Mouse (Mus musculus) layer of hippocampus, postnatal 36 days (tissue): ENCODE data around the gene Rufy2. TPM values are rescaled to one million over a fixed set of nuclear protein-coding genes. Genes with fewer than 3 reads are reported as not detected.

Experiments used
- DNase-seq, 2 experiments: peaks; one replicate each; pipeline ENCODE4 v3.0.0; 2022
- total RNA-seq, 2 experiments: library from RNA; stranded (reverse); gene quantifications; 2 replicates each; pipeline ENCODE4 v1.2.3; 2021

The Rufy2 gene
- total RNA-seq, 2 experiments from 2014 or later: 63.8 to 77.0 TPM

- no peak for DNase-seq
These were observed 39.3 kb downstream of the Rufy2 start for GRCm38 (mm10) chr10:63019304-63019703.

GRCm38 (mm10) chr10:63021702-63022101 is 41.7 kb downstream of the Rufy2 start:
- DNase-seq: no peak

- no peak for DNase-seq
These were observed 42.6 kb downstream of the Rufy2 start for GRCm38 (mm10) chr10:63022541-63023120.

DNA sequence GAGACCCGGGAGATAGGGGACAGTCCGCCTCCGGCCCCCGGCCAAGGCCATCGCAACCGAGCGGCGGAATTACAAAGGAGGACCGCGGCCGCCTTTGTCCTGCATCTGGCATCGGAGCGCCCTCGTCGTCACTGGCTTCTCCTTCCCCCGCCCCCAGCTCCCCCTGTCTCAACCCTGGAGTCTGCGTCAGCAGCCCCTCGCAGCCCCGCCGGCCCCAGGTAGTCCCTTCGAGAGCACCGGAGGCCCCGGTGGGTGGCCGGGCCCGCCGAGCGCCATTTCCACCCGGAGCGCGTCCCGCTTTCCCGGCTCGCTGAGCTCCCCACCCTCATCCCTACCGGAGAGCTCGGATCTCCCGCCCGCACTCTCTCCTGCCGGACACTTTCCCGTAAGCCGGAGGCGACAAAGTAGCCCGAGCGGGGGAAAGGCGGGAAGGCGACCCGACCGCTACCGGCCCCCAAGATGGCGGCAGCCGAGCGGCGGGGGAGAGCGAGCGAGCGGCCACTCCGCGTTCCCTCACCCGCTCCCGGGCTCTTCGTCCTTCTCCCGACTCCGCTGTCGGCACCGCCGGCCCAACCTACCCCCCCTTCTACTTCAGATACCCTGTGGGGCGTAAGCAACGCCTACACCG is 43.2 kb downstream of the Rufy2 start:
- peak; percentile 63 to 67 for DNase-seq

DNA sequence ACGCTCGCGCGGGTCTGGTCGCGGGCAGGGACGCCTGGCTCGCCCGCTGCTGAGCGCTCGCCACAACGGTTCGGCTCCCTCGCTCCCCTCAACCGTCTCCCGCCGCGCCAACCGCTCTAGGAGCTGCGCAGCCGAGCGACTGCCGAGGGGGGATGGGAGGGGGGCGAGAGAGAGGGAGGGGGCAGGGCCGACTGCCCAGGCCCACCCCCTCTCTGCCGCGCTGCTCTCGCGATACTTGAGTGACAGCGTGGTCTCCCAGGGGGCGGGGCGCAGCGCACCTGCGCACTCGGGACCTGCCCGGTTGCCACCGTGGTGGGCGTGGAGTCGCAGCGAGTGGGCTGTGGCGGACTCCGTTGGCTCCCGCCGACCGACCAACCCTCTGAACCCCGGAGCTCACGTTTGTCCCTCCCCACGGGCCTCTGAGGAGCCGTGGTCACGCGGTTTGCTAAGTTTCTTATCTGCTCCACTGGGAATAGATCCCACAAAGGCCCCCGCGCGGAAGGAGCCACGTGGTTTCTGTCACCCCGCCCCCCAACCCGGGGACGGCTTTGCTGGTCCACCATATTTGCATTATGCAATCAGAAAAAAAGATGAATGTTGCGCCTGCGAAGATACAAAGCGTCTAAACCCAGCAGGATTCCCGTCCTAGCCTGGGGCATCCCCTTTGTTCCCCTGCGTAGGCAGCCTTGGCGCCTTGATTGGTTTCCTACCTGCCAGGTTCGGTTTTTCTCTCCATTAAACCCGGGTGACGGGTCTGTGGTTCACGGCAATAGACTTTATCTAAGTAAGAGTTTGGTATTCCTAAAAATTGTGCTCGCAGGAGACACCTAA is 43.9 kb downstream of the Rufy2 start, which contains the start of the genes Hnrnph3 and Pbld2:
Hnrnph3 (minus strand) TSS at position 469 of the 831 bp plus-strand sequence.
Pbld2 (plus strand) TSS at position 567 of the 831 bp plus-strand sequence.
- DNase-seq: peak; percentile 99

DNA sequence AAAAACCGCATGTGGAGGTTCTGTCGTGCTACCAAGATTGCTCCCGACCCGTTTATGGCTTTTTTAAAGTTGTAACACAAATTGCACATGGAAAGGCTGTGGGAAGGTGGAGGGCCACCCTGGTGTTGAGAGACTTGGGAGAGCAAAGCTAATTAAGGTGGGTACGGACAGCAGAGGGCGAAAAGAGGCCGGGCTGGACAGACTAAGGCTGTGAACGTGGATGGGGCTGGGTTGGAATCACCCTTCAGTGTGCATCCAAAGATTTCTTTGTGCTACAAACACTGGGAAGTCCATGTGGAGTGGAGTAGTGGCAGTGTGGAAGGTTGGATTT is 44.5 kb downstream of the Rufy2 start:
- DNase-seq: no peak

DNA sequence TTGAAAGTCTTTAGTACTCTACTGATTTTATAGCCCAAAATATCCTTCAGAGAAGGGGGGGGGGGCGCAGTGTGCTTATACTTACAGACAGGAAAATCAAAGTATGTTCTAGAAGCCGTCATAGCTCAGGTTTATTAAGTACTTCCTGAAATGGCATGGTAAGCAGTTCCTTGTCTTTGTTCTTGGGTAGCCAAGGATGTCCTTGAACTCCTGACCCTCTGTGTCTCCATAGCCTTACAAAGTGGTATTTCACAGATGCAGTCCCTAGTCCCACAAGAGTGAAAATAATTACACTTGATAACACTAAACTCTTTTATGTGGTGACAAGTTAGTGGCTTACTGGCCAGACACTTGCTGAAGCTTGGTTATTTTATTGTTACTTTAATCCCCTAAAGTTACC is 45.0 kb downstream of the Rufy2 start:
- no peak for DNase-seq

GRCm38 (mm10) chr10:63025491-63026011 is 45.5 kb downstream of the Rufy2 start:
- no peak for DNase-seq

GRCm38 (mm10) chr10:63026156-63026794 is 46.3 kb downstream of the Rufy2 start:
- peak in 1 of 2 experiments; percentile 26 for DNase-seq

- no peak for DNase-seq
These were observed 46.8 kb downstream of the Rufy2 start for GRCm38 (mm10) chr10:63026795-63027160.

GRCm38 (mm10) chr10:63027376-63028161 is 47.5 kb downstream of the Rufy2 start:
- no peak for DNase-seq

- DNase-seq: no peak
These were observed 48.4 kb downstream of the Rufy2 start for GRCm38 (mm10) chr10:63028396-63028795.

- no peak for DNase-seq
These were observed 52.2 kb downstream of the Rufy2 start for GRCm38 (mm10) chr10:63032267-63032666.

- no peak for DNase-seq
These were observed 52.9 kb downstream of the Rufy2 start for GRCm38 (mm10) chr10:63032956-63033355.

- DNase-seq: no peak
These were observed 58.7 kb downstream of the Rufy2 start for GRCm38 (mm10) chr10:63038571-63039320.

DNA sequence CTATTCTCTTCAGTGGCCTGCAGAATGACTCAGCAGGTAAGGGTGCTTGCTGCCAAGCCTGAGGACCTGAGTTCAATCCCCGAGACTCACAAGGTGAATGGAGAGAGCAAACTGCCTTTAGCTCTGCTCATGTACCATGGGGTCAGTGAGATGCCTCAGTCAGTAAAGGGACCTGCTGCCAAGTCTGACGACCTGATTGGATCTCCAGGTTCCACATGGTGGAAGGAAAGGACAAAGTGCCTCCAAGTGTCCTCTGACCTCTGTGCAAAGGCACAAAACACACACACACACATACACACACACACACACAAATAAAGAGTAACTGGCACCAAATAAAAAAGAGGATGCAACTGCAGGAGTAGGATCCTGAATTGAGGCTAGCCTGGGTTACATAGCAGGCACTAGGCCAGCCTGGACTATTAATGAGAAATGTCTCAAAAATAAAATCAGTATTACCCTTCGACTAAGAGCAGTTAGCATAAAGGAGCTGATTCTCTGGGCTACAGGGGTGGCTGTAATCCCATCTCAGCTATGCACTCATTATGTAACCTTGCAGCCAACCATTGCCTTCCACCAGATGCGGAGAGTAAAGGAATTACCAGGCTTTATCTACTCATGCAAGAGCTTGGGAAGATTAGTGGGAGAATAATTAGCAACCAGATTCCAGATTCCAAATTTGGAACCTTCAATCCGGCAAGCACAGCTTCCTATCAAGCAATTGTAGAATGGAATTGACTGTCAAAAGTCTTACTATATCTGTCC is 60.0 kb downstream of the Rufy2 start:
- DNase-seq: no peak

DNA sequence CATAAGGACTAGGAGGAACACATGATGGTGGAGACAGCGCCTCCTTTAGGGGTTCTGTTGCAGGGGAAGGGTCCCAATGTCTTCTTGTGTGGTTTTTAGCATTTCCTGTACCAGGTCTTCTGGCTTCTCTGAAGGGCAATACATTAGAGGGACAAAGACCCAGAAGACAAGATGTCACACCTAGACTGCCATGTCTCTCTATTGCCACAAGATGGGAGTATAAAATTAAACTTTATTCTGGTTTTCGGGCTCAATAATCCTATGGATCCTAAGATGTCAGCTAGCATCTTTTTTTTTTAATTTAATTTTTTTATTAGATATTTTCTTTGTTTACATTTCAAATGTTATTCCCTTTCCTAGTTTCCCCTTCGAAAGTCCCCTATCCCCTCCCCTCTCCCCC is 63.1 kb downstream of the Rufy2 start:
- no peak for DNase-seq

DNA sequence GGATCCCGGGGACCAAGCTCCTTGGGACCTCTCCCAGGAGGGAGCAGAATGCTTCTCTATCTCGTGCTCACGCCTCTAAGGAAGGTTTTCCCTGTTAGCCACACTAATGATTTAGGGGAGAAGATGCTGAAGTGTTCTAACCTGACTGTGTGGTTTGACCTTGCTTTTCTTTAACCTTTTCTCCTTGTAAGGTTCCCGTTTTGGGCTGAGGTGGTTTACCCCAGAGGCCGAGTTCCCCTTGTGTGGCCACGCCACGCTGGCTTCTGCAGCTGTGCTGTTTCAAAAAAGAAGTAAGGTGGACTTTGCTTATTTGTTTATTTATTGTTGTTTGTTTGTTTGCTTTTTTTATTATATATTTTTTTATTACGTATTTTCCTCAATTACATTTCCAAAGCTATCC is 67.7 kb downstream of the Rufy2 start:
- DNase-seq: no peak

DNA sequence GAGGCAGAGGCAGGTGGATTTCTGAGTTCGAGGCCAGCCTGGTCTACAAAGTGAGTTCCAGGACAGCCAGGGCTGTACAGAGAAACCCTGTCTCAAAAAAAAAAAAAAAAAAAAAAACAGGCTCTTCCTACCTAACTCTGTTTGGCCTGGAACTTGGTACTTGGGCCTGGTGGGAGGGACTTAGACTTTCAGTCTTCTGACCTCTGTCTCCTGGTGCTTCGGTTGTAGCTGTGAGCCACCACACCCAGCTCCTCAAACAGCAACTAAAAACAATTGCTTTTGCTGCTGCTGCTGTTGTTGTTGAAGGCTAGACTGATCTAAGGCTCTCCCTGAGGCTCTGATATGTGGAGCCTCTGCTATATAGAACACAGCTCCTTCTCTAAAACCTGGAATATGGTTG is 69.1 kb downstream of the Rufy2 start:
- no peak for DNase-seq

- no peak for DNase-seq
These were observed 71.2 kb downstream of the Rufy2 start for GRCm38 (mm10) chr10:63051267-63051666.

DNA sequence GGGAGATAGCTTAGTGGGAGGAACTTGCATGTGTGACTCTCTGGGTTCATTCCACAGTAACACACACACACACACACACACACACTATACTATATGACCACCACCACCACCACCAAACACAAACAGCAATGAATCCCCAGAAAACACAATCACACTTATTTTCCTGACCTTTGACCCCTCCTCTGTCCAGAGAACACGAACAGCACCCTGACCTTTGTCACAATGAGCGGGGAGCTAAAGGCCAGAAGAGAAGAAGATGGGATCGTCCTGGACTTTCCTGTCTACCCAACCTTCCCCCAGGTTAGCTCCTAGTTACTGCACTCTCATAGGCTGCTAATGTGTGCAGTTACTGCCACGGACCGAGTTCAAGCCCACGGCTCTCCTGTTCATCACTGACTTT is 72.0 kb downstream of the Rufy2 start:
- DNase-seq: no peak
